Mouse (Mus musculus) myocyte (in vitro differentiated cells): ENCODE measurements around the gene Ddc. TPM values are rescaled to one million over a fixed set of nuclear protein-coding genes. Genes with fewer than 3 reads are reported as not detected.

Experiments used
- H3K27me3 ChIP-seq: one replicate; pipeline ENCODE4 v1.6.1; 2011; ENCODE audit not compliant: control insufficient read depth, insufficient read depth, insufficient read length
- H3K36me3 ChIP-seq: one replicate; pipeline ENCODE4 v1.6.1; 2011; ENCODE audit not compliant: control insufficient read depth, insufficient read depth
- H3K4me2 ChIP-seq: one replicate; pipeline ENCODE4 v1.6.1; 2011; ENCODE audit warnings: low read depth, control low read depth
- H3K4me3 ChIP-seq: one replicate; pipeline ENCODE4 v1.5.1; 2011; ENCODE audit warnings: mild to moderate bottlenecking, control low read depth, moderate library complexity
- H3K79me2 ChIP-seq: one replicate; pipeline ENCODE4 v1.6.1; 2011; ENCODE audit not compliant: control insufficient read depth, insufficient read depth
- H3ac ChIP-seq: one replicate; pipeline ENCODE4 v1.6.1; 2011; ENCODE audit not compliant: control insufficient read depth, insufficient read length
- CEBPB ChIP-seq: IDR thresholded peaks from 2 replicates; pipeline ENCODE4 v1.6.1; 2011; ENCODE audit warnings: mild to moderate bottlenecking, moderate library complexity; ENCODE audit not compliant: poor library complexity, insufficient read depth, severe bottlenecking
- E2F4 ChIP-seq: IDR thresholded peaks from one replicate; pipeline ENCODE4 v1.6.1; 2011; ENCODE audit warnings: mild to moderate bottlenecking, control low read depth, moderate library complexity; ENCODE audit not compliant: insufficient read depth
- MAX ChIP-seq: IDR thresholded peaks from one replicate; pipeline ENCODE4 v1.6.1; 2011; ENCODE audit warnings: low read depth, mild to moderate bottlenecking, control low read depth
- MYOD1 ChIP-seq, 3 experiments: IDR thresholded peaks; one replicate each; pipeline ENCODE4 v1.6.1; 2011; ENCODE audit warnings: control low read depth in 2 of 3, low read depth in 2 of 3, mild to moderate bottlenecking in 2 of 3, moderate library complexity in 1 of 3; ENCODE audit not compliant: insufficient read length in 2 of 3, control insufficient read depth in 1 of 3
- MYOG ChIP-seq, 3 experiments: IDR thresholded peaks; one replicate each; pipeline ENCODE4 v1.6.1; 2011; ENCODE audit warnings: control low read depth in 2 of 3, low read depth in 2 of 3, mild to moderate bottlenecking in 2 of 3; ENCODE audit not compliant: insufficient read length in 2 of 3, control insufficient read depth in 1 of 3, insufficient read depth in 1 of 3
- POLR2A ChIP-seq: IDR thresholded peaks from one replicate; pipeline ENCODE4 v1.6.1; 2011; ENCODE audit warnings: low read depth, mild to moderate bottlenecking, control low read depth, moderate library complexity; ENCODE audit not compliant: insufficient read length
- POLR2AphosphoS2 ChIP-seq: IDR thresholded peaks from one replicate; pipeline ENCODE4 v1.6.1; 2011; ENCODE audit warnings: low read depth, control low read depth; ENCODE audit not compliant: insufficient read length
- REST ChIP-seq: IDR thresholded peaks from one replicate; pipeline ENCODE4 v1.6.1; 2011; ENCODE audit warnings: mild to moderate bottlenecking, control low read depth, moderate library complexity; ENCODE audit not compliant: insufficient read depth, insufficient read length
- SRF ChIP-seq: IDR thresholded peaks from one replicate; pipeline ENCODE4 v1.6.1; 2011; ENCODE audit warnings: low read depth; ENCODE audit not compliant: control insufficient read depth, insufficient read length
- TCF12 ChIP-seq: IDR thresholded peaks from one replicate; pipeline ENCODE4 v1.6.1; 2011; ENCODE audit warnings: mild to moderate bottlenecking, control low read depth; ENCODE audit not compliant: poor library complexity, insufficient read depth, severe bottlenecking
- TCF3 ChIP-seq: IDR thresholded peaks from one replicate; pipeline ENCODE4 v1.6.1; 2011; ENCODE audit warnings: low read depth, control low read depth; ENCODE audit not compliant: insufficient read length
- USF1 ChIP-seq: IDR thresholded peaks from one replicate; pipeline ENCODE4 v1.6.1; 2011; ENCODE audit warnings: low read depth, mild to moderate bottlenecking, control low read depth, moderate library complexity
- polyA plus RNA-seq: library from polyadenylated mRNA; unstranded; fragments of >200 nt; fragmentation: generic; extraction: Trizol; gene quantifications from one replicate; pipeline ENCODE4 v1.2.1, GENCODE M21; 2012; ENCODE audit warnings: missing spikeins

Gene Ddc
- polyA plus RNA-seq, 1 experiment, result 7.5 TPM

- Histone ChIP-seq H3K36me3 (no peaks in the 10 kb centered on the region), H3K4me3 (no peak overlapping the region), H3K4me2 (peak overlapping the region; percentile 27), H3K79me2 (no peaks in the 10 kb centered on the region), H3ac (no peak overlapping the region), H3K27me3 (no peaks in the 10 kb centered on the region)
- no peak for TF ChIP-seq POLR2AphosphoS2
- no peak for TF ChIP-seq SRF
- TF ChIP-seq TCF3, result no peak
Observed at GRCm38 (mm10) chr11:11885246-11885643, 12.7 kb downstream of the Ddc start.

DNA sequence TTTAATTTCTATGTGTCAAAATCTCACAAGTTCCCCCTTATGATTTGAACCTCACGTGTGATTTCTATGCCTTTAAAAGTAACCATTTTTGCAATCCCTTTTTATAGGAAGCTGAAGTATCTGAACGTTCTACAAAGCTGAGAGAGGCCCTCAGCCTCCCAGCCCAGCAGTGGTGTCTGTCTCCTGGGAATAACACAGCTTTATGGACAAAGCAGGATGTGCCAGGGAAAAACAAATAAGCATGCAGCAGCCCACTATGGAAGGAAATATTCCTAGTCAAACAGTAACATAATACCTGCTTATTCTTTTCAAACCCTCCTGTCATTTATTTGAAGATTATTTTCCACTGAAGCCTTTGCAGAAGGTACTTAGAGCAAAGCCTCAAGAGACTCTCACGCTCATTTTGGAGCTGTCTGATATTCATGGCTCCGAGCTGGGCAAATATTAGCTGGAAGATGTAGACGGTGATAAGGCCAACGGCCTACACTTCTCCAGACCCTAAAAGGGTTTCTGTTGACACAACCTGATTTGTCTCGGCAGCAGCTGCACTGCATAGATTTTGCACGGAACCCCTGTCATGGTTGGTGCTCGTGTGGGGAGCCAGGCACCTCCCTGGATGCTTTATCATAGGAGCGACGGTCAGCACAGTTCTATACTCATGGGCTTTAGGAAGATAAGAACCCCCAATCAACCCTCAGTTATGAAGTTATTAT is 13.3 kb downstream of the Ddc start:
- no peak overlapping the region for H3K4me3 ChIP-seq
- peak in 2 of 3 experiments; percentile 21 to 40 for TF ChIP-seq MYOD1 (IDR thresholded peaks at IDR 0.05; ENCODE audit: control insufficient read depth in 1 of 3, insufficient read length in 2 of 3, low read depth in 2 of 3)
- TF ChIP-seq MYOG (IDR thresholded peaks at IDR 0.05; ENCODE audit: control insufficient read depth in 1 of 3, insufficient read depth in 1 of 3, insufficient read length in 2 of 3, low read depth in 2 of 3), result no peak
- no peak overlapping the region for H3ac ChIP-seq
- no peaks in the 10 kb centered on the region for H3K79me2 ChIP-seq
- H3K4me2 ChIP-seq, result peak overlapping the region; percentile 27
- H3K27me3 ChIP-seq, result no peaks in the 10 kb centered on the region
- no peaks in the 10 kb centered on the region for H3K36me3 ChIP-seq

GRCm38 (mm10) chr11:11881783-11882155 is 16.2 kb downstream of the Ddc start:
- no peaks in the 10 kb centered on the region for H3K79me2 ChIP-seq
- no peaks in the 10 kb centered on the region for H3K27me3 ChIP-seq
- H3K4me2 ChIP-seq, result peak overlapping the region; percentile 43
- H3K36me3 ChIP-seq, result no peaks in the 10 kb centered on the region
- no peak for TF ChIP-seq TCF12
- no peak for TF ChIP-seq REST
- TF ChIP-seq MYOD1 (IDR thresholded peaks at IDR 0.05; ENCODE audit: control insufficient read depth in 1 of 3, insufficient read length in 2 of 3, low read depth in 2 of 3), result no peak
- TF ChIP-seq POLR2A, result no peak
- TF ChIP-seq USF1, result no peak
- TF ChIP-seq MYOG (IDR thresholded peaks at IDR 0.05; ENCODE audit: control insufficient read depth in 1 of 3, insufficient read depth in 1 of 3, insufficient read length in 2 of 3, low read depth in 2 of 3), result no peak
- no peak for TF ChIP-seq MAX
- no peak for TF ChIP-seq SRF
- no peak for TF ChIP-seq CEBPB
- no peak for TF ChIP-seq POLR2AphosphoS2
- TF ChIP-seq TCF3, result no peak
- TF ChIP-seq E2F4, result no peak
- no peak overlapping the region for H3ac ChIP-seq
- H3K4me3 ChIP-seq, result no peak overlapping the region

- Histone ChIP-seq H3K36me3 (no peaks in the 10 kb centered on the region), H3ac (no peak overlapping the region), H3K79me2 (no peaks in the 10 kb centered on the region), H3K27me3 (no peaks in the 10 kb centered on the region), H3K4me3 (no peak overlapping the region), H3K4me2 (peak overlapping the region; percentile 43)
- TF ChIP-seq E2F4, result no peak
Observed at GRCm38 (mm10) chr11:11881026-11881782, 16.7 kb downstream of the Ddc start.

DNA sequence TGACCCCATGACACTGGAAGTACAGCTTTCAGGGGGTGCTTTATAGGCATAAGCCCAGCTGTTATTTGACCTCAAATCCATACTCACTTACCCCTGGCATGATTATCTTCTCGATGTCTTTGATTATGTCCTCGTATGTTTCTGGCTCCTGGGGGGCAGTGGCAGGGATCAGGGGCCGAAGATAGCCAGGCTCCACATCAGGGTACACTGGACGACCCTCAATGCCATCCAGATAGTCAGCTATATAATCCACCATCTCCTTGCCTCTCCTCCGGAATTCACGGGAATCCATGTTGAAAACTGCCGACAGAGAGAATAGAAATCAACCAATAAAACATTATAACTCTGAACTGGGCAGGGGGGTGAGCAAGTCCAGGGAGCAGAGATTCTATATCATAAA is 17.6 kb downstream of the Ddc start:
- H3K79me2 ChIP-seq, result no peaks in the 10 kb centered on the region
- TF ChIP-seq MAX (no peak), TCF3 (no peak), MYOG (IDR thresholded peaks at IDR 0.05; ENCODE audit: control insufficient read depth in 1 of 3, insufficient read depth in 1 of 3, insufficient read length in 2 of 3, low read depth in 2 of 3) (no peak)
- H3ac ChIP-seq, result no peak overlapping the region
- no peak overlapping the region for H3K4me2 ChIP-seq
- no peaks in the 10 kb centered on the region for H3K27me3 ChIP-seq
- H3K4me3 ChIP-seq, result no peak overlapping the region
- no peaks in the 10 kb centered on the region for H3K36me3 ChIP-seq

DNA sequence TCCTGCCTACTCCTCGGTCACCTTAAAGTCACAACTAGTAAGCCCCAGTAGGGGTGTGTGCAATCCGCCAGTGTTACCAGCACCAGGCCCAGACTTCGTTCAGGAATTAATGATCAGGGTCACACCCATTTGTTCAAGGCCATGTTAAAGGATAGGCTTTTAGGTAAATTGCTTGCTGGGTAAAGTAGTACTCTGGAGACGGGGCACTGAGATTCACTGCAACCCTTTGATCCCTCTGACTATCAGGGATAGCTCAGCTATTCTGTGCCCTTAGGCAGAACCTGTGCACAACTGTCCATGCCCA is 18.3 kb downstream of the Ddc start:
- Histone ChIP-seq H3K4me2 (no peak overlapping the region), H3K36me3 (no peaks in the 10 kb centered on the region), H3K27me3 (no peaks in the 10 kb centered on the region), H3K79me2 (no peaks in the 10 kb centered on the region), H3K4me3 (no peak overlapping the region), H3ac (no peak overlapping the region)
- TF ChIP-seq MYOD1 (IDR thresholded peaks at IDR 0.05; ENCODE audit: control insufficient read depth in 1 of 3, insufficient read length in 2 of 3, low read depth in 2 of 3) (no peak), CEBPB (no peak), POLR2AphosphoS2 (no peak), MYOG (IDR thresholded peaks at IDR 0.05; ENCODE audit: control insufficient read depth in 1 of 3, insufficient read depth in 1 of 3, insufficient read length in 2 of 3, low read depth in 2 of 3) (no peak), E2F4 (no peak), POLR2A (no peak), TCF3 (no peak)
